Mouse (Mus musculus): ENCODE results near the gene Cnp.

DNA sequence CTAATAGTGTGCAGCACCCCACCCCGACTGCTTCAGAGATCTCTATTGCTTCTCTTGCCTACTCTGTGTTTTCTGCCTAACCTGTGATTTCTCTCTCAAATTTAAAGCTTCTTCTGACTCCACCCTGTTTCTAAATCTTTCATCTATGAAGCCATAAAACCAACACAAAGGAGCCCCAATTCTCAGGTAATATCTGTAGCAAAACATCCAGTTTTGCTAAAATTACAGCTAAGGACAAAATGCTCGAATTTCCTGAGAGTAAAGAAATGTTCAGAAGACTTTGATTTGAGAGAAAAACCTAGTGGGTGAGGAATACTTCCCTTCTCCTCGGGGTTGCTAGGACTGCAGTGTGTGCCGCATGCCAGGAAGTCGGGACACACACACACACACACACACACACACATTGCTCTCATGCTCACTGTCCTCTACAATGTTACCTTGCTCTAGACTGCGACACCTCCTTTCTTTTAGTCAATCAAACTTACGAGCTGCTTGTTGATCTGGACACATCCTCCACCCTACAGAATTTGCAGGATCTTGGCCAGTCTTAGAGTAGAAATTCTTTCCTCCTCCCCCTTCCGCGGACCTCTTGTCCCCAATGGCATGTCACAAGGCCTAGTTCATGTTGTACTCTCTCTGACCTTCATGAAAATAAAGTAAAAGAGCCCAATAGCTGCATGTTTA lies 35.4 kb downstream of the Cnp start:
- TF ChIP-seq CTCF (IDR thresholded peaks at IDR 0.05; ENCODE audit: low read depth, low read length) (no peak), TAL1 (conservative IDR thresholded peaks at IDR 0.05; ENCODE audit: low read depth, low read length) (no peak)
